Mouse (Mus musculus): Measurements from ENCODE around the gene Ccnb2.
A peak's percentile ranks its signal among the peaks of the same experiment; 100 is the strongest.

Ccnb2 gene

GRCm38 (mm10) chr9:70384494-70384893 lies 36.9 kb downstream of the Ccnb2 start:
- no peak for DNase-seq (ENCODE audit: low spot score)

GRCm38 (mm10) chr9:70383750-70384149 lies 37.6 kb downstream of the Ccnb2 start:
- no peak for DNase-seq (ENCODE audit: low spot score)

- DNase-seq (ENCODE audit: low spot score): no peak
Observed at GRCm38 (mm10) chr9:70382091-70382490, 39.3 kb downstream of the Ccnb2 start.

GRCm38 (mm10) chr9:70379502-70380467 lies 41.6 kb downstream of the Ccnb2 start:
- DNase-seq (ENCODE audit: low spot score): no peak

GRCm38 (mm10) chr9:70371638-70372037 lies 49.7 kb downstream of the Ccnb2 start:
- no peak for DNase-seq (ENCODE audit: low spot score)

GRCm38 (mm10) chr9:70366898-70367297 lies 54.4 kb downstream of the Ccnb2 start:
- DNase-seq (ENCODE audit: low spot score): peak; percentile 37

GRCm38 (mm10) chr9:70365915-70366314 lies 55.4 kb downstream of the Ccnb2 start:
- DNase-seq (ENCODE audit: low spot score): no peak

GRCm38 (mm10) chr9:70364741-70365140 lies 56.6 kb downstream of the Ccnb2 start:
- DNase-seq (ENCODE audit: low spot score): peak; percentile 17

- DNase-seq (ENCODE audit: low spot score): no peak
Observed at GRCm38 (mm10) chr9:70359402-70360131, 61.8 kb downstream of the Ccnb2 start.
